Mouse (Mus musculus): ENCODE measurements around the gene Arid1b.

The Arid1b gene

GRCm38 (mm10) chr17:5314735-5315134 is 320.6 kb downstream of the Arid1b start:
- no peak for DNase-seq (ENCODE audit: low spot score)

GRCm38 (mm10) chr17:5316489-5316888 is 322.4 kb downstream of the Arid1b start:
- no peak for DNase-seq (ENCODE audit: low spot score)

GRCm38 (mm10) chr17:5321589-5322225 is 327.6 kb downstream of the Arid1b start:
- peak; percentile 72 for DNase-seq (ENCODE audit: low spot score)

- DNase-seq (ENCODE audit: low spot score), result no peak
These were observed 328.5 kb downstream of the Arid1b start for GRCm38 (mm10) chr17:5322594-5322993.

- DNase-seq (ENCODE audit: low spot score), result no peak
These were observed 329.6 kb downstream of the Arid1b start for GRCm38 (mm10) chr17:5323746-5324145.

- no peak for DNase-seq (ENCODE audit: low spot score)
These were observed 330.2 kb downstream of the Arid1b start for GRCm38 (mm10) chr17:5324236-5324876.

GRCm38 (mm10) chr17:5326689-5327088 is 332.6 kb downstream of the Arid1b start:
- DNase-seq (ENCODE audit: low spot score), result no peak

- DNase-seq (ENCODE audit: low spot score), result no peak
These were observed 333.5 kb downstream of the Arid1b start for GRCm38 (mm10) chr17:5327480-5328180.

- DNase-seq (ENCODE audit: low spot score), result no peak
These were observed 335.3 kb downstream of the Arid1b start for GRCm38 (mm10) chr17:5329478-5329877.

- no peak for DNase-seq (ENCODE audit: low spot score)
These were observed 335.9 kb downstream of the Arid1b start for GRCm38 (mm10) chr17:5330063-5330462.

- DNase-seq (ENCODE audit: low spot score), result no peak
These were observed 336.5 kb downstream of the Arid1b start for GRCm38 (mm10) chr17:5330644-5331043.

- DNase-seq (ENCODE audit: low spot score), result no peak
These were observed 337.3 kb downstream of the Arid1b start for GRCm38 (mm10) chr17:5331387-5331786.

- no peak for DNase-seq (ENCODE audit: low spot score)
These were observed 340.4 kb downstream of the Arid1b start for GRCm38 (mm10) chr17:5334567-5334966.

- no peak for DNase-seq (ENCODE audit: low spot score)
These were observed 350.3 kb downstream of the Arid1b start for GRCm38 (mm10) chr17:5344426-5344825.

GRCm38 (mm10) chr17:5345810-5346209 is 351.7 kb downstream of the Arid1b start:
- DNase-seq (ENCODE audit: low spot score), result no peak

- peak; percentile 41 for DNase-seq (ENCODE audit: low spot score)
These were observed 358.8 kb downstream of the Arid1b start for GRCm38 (mm10) chr17:5352901-5353300.

GRCm38 (mm10) chr17:5360759-5361158 is 366.6 kb downstream of the Arid1b start:
- peak; percentile 65 for DNase-seq (ENCODE audit: low spot score)

GRCm38 (mm10) chr17:5365992-5366398 is 371.9 kb downstream of the Arid1b start:
- no peak for DNase-seq (ENCODE audit: low spot score)

GRCm38 (mm10) chr17:5371032-5371431 is 376.9 kb downstream of the Arid1b start:
- DNase-seq (ENCODE audit: low spot score), result no peak

- no peak for DNase-seq (ENCODE audit: low spot score)
These were observed 377.4 kb downstream of the Arid1b start for GRCm38 (mm10) chr17:5371521-5371920.

- DNase-seq (ENCODE audit: low spot score), result no peak
These were observed 378.8 kb downstream of the Arid1b start for GRCm38 (mm10) chr17:5372951-5373350.

- DNase-seq (ENCODE audit: low spot score), result no peak
These were observed 383.2 kb downstream of the Arid1b start for GRCm38 (mm10) chr17:5377151-5377929.
